Mouse (Mus musculus) forebrain, embryonic 15.5 days (tissue): ENCODE measurements around the gene Podxl2. TPM values are rescaled to one million over a fixed set of nuclear protein-coding genes. Genes with fewer than 3 reads are reported as not detected.

Source experiments
- ATAC-seq: fragments of 200-750 bp; cut with Nextera tagmentation; replicated peaks from 2 replicates; pipeline ENCODE4 v1.8.0; 2017; ENCODE audit warnings: mild to moderate bottlenecking, moderate TSS enrichment, moderate library complexity
- H3K27ac ChIP-seq: fragments of 300-500 bp; sonication (generic); replicated peaks from 2 replicates; pipeline ENCODE4 v1.5.1; 2015; ENCODE audit warnings: mild to moderate bottlenecking, inconsistent platforms
- H3K27me3 ChIP-seq: fragments of 300-500 bp; sonication (generic); 2 replicates; pipeline ENCODE4 v1.6.1; 2015; ENCODE audit warnings: inconsistent platforms
- H3K36me3 ChIP-seq: fragments of 300-500 bp; sonication (generic); 2 replicates; pipeline ENCODE4 v1.6.1; 2015; ENCODE audit warnings: mild to moderate bottlenecking, inconsistent platforms
- H3K4me1 ChIP-seq: fragments of 300-500 bp; sonication (generic); 2 replicates; pipeline ENCODE4 v1.6.1; 2015; ENCODE audit warnings: inconsistent platforms
- H3K4me2 ChIP-seq: fragments of 300-500 bp; sonication (generic); replicated peaks from 2 replicates; pipeline ENCODE4 v1.6.1; 2015; ENCODE audit warnings: mild to moderate bottlenecking, inconsistent platforms
- H3K4me3 ChIP-seq: fragments of 300-500 bp; sonication (generic); 2 replicates; pipeline ENCODE4 v1.5.1; 2015; ENCODE audit warnings: mild to moderate bottlenecking, inconsistent platforms
- H3K9ac ChIP-seq: fragments of 300-500 bp; sonication (generic); replicated peaks from 2 replicates; pipeline ENCODE4 v1.6.1; 2015; ENCODE audit warnings: mild to moderate bottlenecking, inconsistent platforms
- H3K9me3 ChIP-seq: fragments of 300-500 bp; sonication (generic); 2 replicates; pipeline ENCODE4 v1.6.1; 2016; ENCODE audit warnings: inconsistent platforms
- WGBS: fragments of 180-500 bp; shearing (Covaris S2); methylation state at CpG from one replicate; pipeline ENCODE4 v1.1.7; 2015; ENCODE audit warnings: mixed read lengths; 5-methylcytosine and 5-hydroxymethylcytosine counted together
- polyA plus RNA-seq: library from polyadenylated mRNA; unstranded; fragments of >200 nt; fragmentation: Nextera tagmentation; extraction: Ambion mirVana; gene quantifications from 2 replicates; pipeline ENCODE4 v1.2.1, GENCODE M21; 2015

The Podxl2 gene
- polyA plus RNA-seq, 1 experiment from 2014 or later: 590 TPM

GRCm38 (mm10) chr6:88858341-88858740, 16.5 kb downstream of the Podxl2 start:
- no peaks in the 10 kb centered on the region for H3K4me1 ChIP-seq
- H3K9ac ChIP-seq: no peak overlapping the region
- no peak overlapping the region for H3K4me2 ChIP-seq
- H3K27ac ChIP-seq: no peak overlapping the region
- no peak overlapping the region for H3K4me3 ChIP-seq
- no peaks in the 10 kb centered on the region for H3K27me3 ChIP-seq
- peaks cover 6% of the 10 kb centered on the region; the same call in 1 of the 2 replicates for H3K9me3 ChIP-seq
- no peak for ATAC-seq
- WGBS: 79% methylated on average over 7 of the region's 7 CpGs
- H3K36me3 ChIP-seq: peaks cover 85% of the 10 kb centered on the region

- Histone ChIP-seq H3K36me3 (peaks cover 80% of the 10 kb centered on the region), H3K4me3 (no peak overlapping the region), H3K27me3 (no peaks in the 10 kb centered on the region), H3K9ac (no peak overlapping the region), H3K4me1 (no peaks in the 10 kb centered on the region), H3K27ac (no peak overlapping the region), H3K9me3 (peaks cover 6% of the 10 kb centered on the region; the same call in 1 of the 2 replicates), H3K4me2 (no peak overlapping the region)
- ATAC-seq: no peak
- 88% methylated on average over 6 of the region's 6 CpGs for WGBS
These were observed 17.0 kb downstream of the Podxl2 start for GRCm38 (mm10) chr6:88857830-88858229.

GRCm38 (mm10) chr6:88857249-88857648, 17.6 kb downstream of the Podxl2 start:
- Histone ChIP-seq H3K9me3 (peaks cover 5% of the 10 kb centered on the region; the same call in 1 of the 2 replicates), H3K4me3 (no peak overlapping the region), H3K9ac (no peak overlapping the region), H3K4me2 (no peak overlapping the region), H3K27me3 (no peaks in the 10 kb centered on the region), H3K27ac (no peak overlapping the region), H3K36me3 (peaks cover 77% of the 10 kb centered on the region), H3K4me1 (no peaks in the 10 kb centered on the region)
- ATAC-seq: no peak
- 48% methylated on average over 9 of the region's 9 CpGs for WGBS

- peaks cover 65% of the 10 kb centered on the region for H3K36me3 ChIP-seq
- no peak overlapping the region for H3K9ac ChIP-seq
- no peaks in the 10 kb centered on the region for H3K27me3 ChIP-seq
- no peaks in the 10 kb centered on the region for H3K9me3 ChIP-seq
- WGBS: 22% methylated on average over 5 of the region's 5 CpGs
- no peak overlapping the region for H3K27ac ChIP-seq
- H3K4me1 ChIP-seq: no peaks in the 10 kb centered on the region
- ATAC-seq: peak; percentile 30; the same call in 1 of the 2 replicates
- H3K4me3 ChIP-seq: no peak overlapping the region
- no peak overlapping the region for H3K4me2 ChIP-seq
These were observed 19.2 kb downstream of the Podxl2 start for GRCm38 (mm10) chr6:88855636-88856035.

GRCm38 (mm10) chr6:88854509-88854908, 20.3 kb downstream of the Podxl2 start:
- 85% methylated on average over 5 of the region's 5 CpGs for WGBS
- Histone ChIP-seq H3K9me3 (no peaks in the 10 kb centered on the region), H3K4me3 (no peak overlapping the region), H3K27ac (no peak overlapping the region), H3K9ac (no peak overlapping the region), H3K4me2 (no peak overlapping the region), H3K36me3 (peaks cover 57% of the 10 kb centered on the region), H3K4me1 (no peaks in the 10 kb centered on the region), H3K27me3 (no peaks in the 10 kb centered on the region)
- no peak for ATAC-seq

- H3K4me1 ChIP-seq: no peaks in the 10 kb centered on the region
- peaks cover 65% of the 10 kb centered on the region for H3K36me3 ChIP-seq
- no peak for ATAC-seq
- no peak overlapping the region for H3K27ac ChIP-seq
- no peak overlapping the region for H3K4me3 ChIP-seq
- H3K9me3 ChIP-seq: no peaks in the 10 kb centered on the region
- H3K9ac ChIP-seq: no peak overlapping the region
- H3K27me3 ChIP-seq: no peaks in the 10 kb centered on the region
- WGBS: 91% methylated on average over 7 of the region's 7 CpGs
- H3K4me2 ChIP-seq: no peak overlapping the region
These were observed 24.8 kb downstream of the Podxl2 start for GRCm38 (mm10) chr6:88850034-88850433.

GRCm38 (mm10) chr6:88849270-88849669, 25.6 kb downstream of the Podxl2 start:
- Histone ChIP-seq H3K27ac (no peak overlapping the region), H3K27me3 (no peaks in the 10 kb centered on the region), H3K9me3 (no peaks in the 10 kb centered on the region), H3K4me3 (no peak overlapping the region), H3K36me3 (peaks cover 61% of the 10 kb centered on the region), H3K4me2 (no peak overlapping the region), H3K9ac (no peak overlapping the region), H3K4me1 (no peaks in the 10 kb centered on the region)
- ATAC-seq: no peak
- WGBS: 60% methylated on average over 4 of the region's 4 CpGs

GRCm38 (mm10) chr6:88847571-88847970, 27.3 kb downstream of the Podxl2 start:
- 82% methylated on average over 2 of the region's 2 CpGs for WGBS
- no peak overlapping the region for H3K4me3 ChIP-seq
- ATAC-seq: no peak
- peaks cover 4% of the 10 kb centered on the region for H3K4me1 ChIP-seq
- no peaks in the 10 kb centered on the region for H3K27me3 ChIP-seq
- no peak overlapping the region for H3K9ac ChIP-seq
- H3K9me3 ChIP-seq: no peaks in the 10 kb centered on the region
- no peak overlapping the region for H3K4me2 ChIP-seq
- H3K36me3 ChIP-seq: peaks cover 55% of the 10 kb centered on the region
- H3K27ac ChIP-seq: no peak overlapping the region

- 85% methylated on average over 7 of the region's 7 CpGs for WGBS
- no peaks in the 10 kb centered on the region for H3K27me3 ChIP-seq
- peaks cover 19% of the 10 kb centered on the region for H3K4me1 ChIP-seq
- H3K4me2 ChIP-seq: no peak overlapping the region
- no peak for ATAC-seq
- H3K9me3 ChIP-seq: no peaks in the 10 kb centered on the region
- H3K36me3 ChIP-seq: peaks cover 49% of the 10 kb centered on the region
- H3K4me3 ChIP-seq: no peak overlapping the region
- no peak overlapping the region for H3K27ac ChIP-seq
- H3K9ac ChIP-seq: no peak overlapping the region
These were observed 29.8 kb downstream of the Podxl2 start for GRCm38 (mm10) chr6:88844901-88845565.

- H3K4me3 ChIP-seq: no peak overlapping the region
- WGBS: 77% methylated on average over 9 of the region's 9 CpGs
- H3K9me3 ChIP-seq: no peaks in the 10 kb centered on the region
- no peak for ATAC-seq
- H3K9ac ChIP-seq: no peak overlapping the region
- no peaks in the 10 kb centered on the region for H3K27me3 ChIP-seq
- 0 out of 2 replicates have a peak overlapping the region, but pooled peaks have one; percentile 3 for H3K27ac ChIP-seq
- H3K4me1 ChIP-seq: peaks cover 21% of the 10 kb centered on the region
- peaks cover 44% of the 10 kb centered on the region for H3K36me3 ChIP-seq
- H3K4me2 ChIP-seq: no peak overlapping the region
These were observed 30.8 kb downstream of the Podxl2 start for GRCm38 (mm10) chr6:88843781-88844725.

GRCm38 (mm10) chr6:88843241-88843640, 31.6 kb downstream of the Podxl2 start:
- Histone ChIP-seq H3K4me2 (no peak overlapping the region), H3K27me3 (no peaks in the 10 kb centered on the region), H3K36me3 (peaks cover 38% of the 10 kb centered on the region), H3K4me1 (peaks cover 21% of the 10 kb centered on the region), H3K4me3 (peak overlapping the region; percentile 67; the same call in 1 of the 2 replicates), H3K9me3 (no peaks in the 10 kb centered on the region), H3K9ac (no peak overlapping the region), H3K27ac (peak overlapping the region; percentile 82; the same call in 1 of the 2 replicates)
- WGBS: 71% methylated on average over 7 of the region's 7 CpGs
- no peak for ATAC-seq

GRCm38 (mm10) chr6:88842731-88843151, 32.1 kb downstream of the Podxl2 start:
- under 1% methylated on average over 19 of the region's 32 CpGs for WGBS
- peak; percentile 9 for ATAC-seq
- Histone ChIP-seq H3K4me1 (peaks cover 21% of the 10 kb centered on the region), H3K36me3 (peaks cover 38% of the 10 kb centered on the region), H3K9me3 (no peaks in the 10 kb centered on the region), H3K4me3 (peak overlapping the region; percentile 67), H3K4me2 (peak overlapping the region; percentile 86), H3K9ac (peak overlapping the region; percentile 52), H3K27ac (peak overlapping the region; percentile 82), H3K27me3 (no peaks in the 10 kb centered on the region)
